Mouse (Mus musculus) neural tube, embryonic 10.5 days (tissue): ENCODE data around the gene Rtraf.
A peak's percentile ranks its signal among the peaks of the same experiment; 100 is the strongest.

ENCODE experiments used
- DNase-seq: peaks from one replicate; pipeline ENCODE4 v3.0.0-alpha.2; 2017; ENCODE audit warnings: low spot score; ENCODE audit errors: extremely low spot score

Rtraf gene

DNA sequence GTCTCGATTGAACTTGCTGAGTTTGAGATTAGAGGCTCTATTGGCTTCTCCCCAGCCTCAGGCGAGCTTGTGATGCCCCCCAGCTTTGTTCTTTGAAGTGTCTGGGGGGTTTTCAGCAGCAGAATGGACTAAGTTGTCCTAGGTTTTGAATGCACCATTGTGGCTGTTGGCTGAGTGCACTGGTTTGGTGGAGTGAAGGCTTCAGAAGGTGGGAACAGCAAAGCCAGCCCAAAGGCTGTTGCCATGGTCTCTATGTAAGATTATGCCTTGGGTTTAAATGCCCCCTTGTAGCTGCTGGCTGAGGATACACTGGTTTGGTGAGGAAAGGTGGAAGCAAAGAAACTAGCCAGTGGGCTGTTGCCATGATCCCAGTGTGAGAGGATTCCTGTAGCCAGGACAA is 23.1 kb downstream of the Rtraf start:
- no peak for DNase-seq

- DNase-seq, result no peak
These were observed 26.9 kb downstream of the Rtraf start for GRCm38 (mm10) chr14:19796541-19797304.

DNA sequence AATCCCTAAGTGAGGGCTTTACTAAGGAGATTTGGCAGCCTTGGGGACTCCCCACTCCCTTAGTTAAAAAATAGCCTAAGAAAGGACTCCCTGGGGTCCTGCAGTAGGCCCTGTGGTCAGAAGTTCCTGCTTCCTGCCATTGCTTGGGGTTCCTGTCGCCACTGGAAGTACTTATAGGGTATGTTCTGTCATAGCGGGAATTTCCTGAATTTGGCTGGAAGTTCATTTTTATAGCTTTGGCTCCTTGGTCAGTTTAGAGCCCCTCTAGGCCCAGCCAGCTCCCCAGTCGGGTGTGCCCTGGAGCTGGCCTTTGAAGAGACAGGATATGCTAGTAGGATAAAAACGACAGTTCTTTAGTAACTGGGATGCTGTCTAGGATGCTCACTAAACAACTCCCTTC is 28.7 kb downstream of the Rtraf start:
- DNase-seq, result no peak

GRCm38 (mm10) chr14:19788443-19788842 is 35.2 kb downstream of the Rtraf start:
- no peak for DNase-seq

DNA sequence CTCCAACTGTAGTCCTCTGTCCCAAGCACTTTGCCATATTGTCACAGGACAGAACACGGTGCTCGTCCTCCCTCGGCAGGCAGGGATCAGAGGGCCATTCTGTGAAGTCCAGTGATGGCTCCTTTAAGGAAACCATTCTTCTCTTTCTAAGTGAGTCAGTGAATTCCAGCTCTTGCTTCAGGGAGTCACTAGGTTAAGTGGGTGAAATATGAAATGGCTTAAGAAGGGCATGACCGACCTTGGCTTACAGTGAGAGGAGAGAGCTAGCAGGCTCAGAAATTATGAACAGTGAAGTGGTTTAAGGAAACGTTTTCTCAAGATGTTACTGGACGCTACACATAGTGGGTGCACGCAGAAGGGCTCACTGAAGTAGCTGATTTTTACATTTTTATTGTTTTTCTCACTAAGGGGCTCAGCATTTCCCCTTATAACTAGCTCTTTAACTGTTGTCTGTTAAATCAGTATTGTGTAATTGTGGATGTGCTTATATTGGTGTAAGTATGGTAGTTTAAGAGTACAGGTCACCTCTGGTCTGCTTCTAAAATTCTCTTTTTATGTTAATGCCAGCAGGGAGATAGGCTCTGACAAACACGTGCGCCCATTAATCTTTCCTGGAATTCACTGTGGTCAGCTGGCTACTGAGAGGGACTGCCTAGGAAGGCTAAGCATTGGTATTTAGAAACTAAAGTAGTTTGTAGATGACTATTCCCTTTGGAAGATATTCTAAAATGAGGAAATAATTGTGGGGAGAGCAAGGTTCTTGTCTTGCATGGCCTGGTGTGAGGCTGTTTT is 37.6 kb downstream of the Rtraf start:
- no peak for DNase-seq

DNA sequence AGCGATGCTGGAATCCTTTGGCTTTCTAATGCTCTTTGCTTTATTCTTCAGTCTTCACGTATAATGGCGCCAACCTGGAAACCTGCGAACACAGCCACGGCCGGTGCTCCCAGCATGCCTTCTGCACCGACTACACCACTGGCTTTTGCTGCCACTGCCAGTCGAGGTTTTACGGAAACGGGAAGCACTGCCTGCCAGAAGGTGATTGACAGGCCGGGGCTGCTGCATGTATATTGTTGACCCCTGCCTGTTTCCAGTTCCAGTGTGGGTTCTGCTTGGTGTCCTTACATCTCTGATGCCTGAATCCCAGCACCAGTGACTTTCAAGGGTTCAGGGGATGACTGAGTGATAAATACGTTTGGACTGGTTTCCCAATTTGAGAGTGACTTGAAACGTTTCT is 45.7 kb downstream of the Rtraf start:
- DNase-seq, result no peak

GRCm38 (mm10) chr14:19777365-19777764 is 46.3 kb downstream of the Rtraf start:
- no peak for DNase-seq

- DNase-seq, result no peak
These were observed 46.7 kb downstream of the Rtraf start for GRCm38 (mm10) chr14:19776890-19777289.

GRCm38 (mm10) chr14:19776179-19776578 is 47.4 kb downstream of the Rtraf start:
- no peak for DNase-seq

DNA sequence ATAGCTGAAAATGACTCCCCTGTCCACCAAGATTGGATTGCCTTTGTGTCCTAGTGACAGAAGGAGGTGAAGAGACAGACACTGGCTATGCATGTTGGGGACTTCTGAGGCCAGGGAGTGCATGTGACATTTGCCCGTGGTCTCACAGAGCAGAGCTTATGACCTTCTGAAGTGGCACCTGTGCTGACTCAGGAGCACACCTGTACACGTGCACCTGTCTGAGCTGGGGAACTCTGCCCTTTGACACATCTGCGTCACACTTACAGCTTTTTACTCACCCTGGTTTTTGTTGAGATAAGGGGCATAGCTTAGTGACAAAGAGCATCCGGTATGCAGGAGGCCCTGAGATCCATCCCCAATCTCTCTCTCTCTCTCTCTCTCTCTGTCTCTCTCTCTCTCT is 48.1 kb downstream of the Rtraf start:
- DNase-seq, result no peak

DNA sequence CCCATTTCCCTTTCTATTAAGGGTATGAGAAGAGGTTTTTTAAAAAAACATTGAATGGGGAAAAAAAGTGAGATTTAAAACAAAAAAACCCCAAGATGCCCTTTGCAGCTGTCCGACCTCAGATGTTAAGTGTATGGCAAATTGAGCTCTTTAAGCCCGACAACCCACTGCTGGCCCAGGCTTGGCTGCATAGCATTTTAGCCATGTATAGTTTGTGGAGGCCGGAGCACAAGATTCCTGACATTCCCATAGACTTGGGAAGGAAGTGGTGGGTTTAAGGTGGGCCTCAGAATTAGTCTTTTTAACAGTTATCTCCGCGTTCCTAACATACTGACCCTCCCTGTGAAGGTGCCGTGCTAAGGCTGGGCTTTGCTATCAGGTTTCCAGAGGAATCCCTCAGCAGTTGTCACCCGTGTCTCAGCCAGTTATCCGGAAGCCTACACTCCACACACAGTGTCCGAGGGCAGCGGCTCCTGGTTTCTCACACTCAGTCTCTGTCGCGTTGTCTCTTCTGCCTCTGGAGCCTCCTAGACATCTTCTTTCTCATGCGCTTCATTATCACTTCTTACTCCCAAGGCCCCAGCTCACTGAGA is 49.5 kb downstream of the Rtraf start:
- DNase-seq, result no peak

DNA sequence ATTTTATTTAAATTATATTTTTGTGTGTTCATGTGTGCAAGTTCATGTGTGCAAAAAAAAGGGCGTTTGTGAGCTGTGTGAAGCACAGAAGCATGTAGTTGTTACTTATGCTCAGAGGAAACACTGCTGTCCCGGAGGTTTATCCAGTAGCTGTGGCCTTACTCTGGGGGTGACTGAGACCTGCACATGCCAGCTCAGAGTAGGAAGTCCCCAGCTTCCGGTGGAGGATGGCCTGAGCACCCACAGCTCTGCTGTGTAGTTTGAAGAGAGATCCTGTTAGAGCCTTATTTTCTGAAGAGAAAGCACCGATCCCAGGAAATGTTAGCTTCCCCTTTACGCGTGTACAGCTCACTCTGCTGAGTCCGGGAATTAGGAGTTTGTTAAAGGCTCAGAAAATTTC is 52.5 kb downstream of the Rtraf start:
- no peak for DNase-seq

DNA sequence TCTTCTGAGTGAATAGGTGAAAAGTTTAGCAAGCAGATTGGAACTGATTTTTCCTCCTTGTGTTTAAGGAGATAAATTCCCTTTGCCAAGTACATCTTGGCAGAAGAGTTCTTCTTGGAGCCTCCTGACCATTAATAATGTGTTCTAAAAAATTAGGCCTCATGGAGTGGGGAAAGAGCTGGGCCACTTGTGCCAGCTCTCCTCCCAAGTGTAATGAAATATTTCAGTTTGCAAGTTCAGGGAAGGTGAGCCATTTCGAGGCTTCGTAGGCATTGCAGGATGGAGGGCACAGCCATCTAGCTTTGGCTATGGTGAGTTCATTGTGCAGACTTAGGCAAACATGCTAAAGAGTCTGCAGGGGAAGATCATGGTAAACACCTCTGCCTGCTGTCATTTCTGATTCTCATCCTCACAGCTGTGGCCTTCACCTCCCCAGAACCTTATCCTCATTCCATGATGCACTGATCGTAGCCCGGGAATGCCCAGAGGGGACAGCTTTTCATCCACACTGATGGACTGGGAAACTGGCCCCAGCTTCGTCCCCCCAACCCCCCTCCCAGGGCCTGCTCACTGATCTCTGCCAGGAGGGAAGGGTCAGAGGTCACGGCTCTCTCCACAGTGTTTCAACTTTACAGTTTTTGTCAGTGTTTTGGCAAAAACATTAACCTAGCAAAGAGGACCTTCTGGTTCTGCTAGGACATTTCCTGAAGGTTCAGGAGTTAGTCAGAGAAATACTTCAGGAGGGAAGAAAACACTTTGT is 54.0 kb downstream of the Rtraf start:
- peak; percentile 56 for DNase-seq

- no peak for DNase-seq
These were observed 55.0 kb downstream of the Rtraf start for GRCm38 (mm10) chr14:19768648-19769047.

DNA sequence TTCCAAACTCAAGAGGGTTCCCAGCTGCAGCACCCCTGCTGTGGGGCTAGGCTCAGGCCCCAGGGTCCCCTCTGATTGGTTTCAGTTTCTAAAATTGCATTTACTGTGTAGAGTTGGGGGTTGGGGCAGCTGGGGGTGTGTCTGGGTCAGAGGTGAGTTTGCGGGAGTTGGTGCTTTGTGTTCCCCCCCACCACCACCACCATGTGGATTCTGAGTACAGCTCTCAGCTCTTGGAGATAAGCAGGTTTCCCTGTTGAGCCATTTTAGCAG is 57.3 kb downstream of the Rtraf start:
- DNase-seq, result no peak

DNA sequence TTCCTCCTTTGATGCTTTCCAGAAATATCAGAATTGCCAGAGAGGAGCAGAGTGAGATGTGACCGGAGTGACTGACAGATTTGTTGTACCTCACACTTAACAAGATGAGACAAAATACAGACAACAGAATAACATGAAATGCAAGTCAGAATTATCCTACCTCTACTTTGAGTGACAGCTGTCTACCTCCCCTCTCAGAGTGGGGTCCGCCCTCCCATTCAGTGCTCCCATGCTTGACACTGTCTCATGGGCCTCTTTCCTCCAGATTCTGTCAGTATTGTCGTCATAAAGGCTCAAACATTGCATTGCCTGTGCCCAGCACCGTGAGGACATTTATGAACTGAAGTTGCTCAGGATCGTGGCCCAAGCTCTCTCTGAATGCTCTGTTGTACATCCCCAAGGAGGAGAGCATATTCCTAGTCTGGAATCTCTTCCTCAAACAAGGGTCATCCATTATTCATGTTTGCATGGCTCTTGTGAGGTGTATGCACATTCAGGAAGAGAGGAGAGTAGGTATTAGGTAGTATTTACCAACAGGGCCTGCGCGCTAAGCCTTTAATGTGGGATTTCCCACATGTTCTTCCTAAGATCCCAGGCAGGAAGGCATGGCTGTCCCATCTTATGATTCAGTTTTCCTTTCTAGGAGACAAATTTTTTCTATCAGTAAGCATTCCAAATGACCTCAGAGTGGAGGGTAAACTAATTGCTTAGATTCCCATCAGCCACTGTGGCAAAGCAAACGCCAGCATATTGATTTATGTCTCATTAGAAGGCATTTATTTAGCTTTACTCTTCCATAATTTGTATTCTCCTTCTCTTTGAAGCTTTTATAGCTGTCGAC is 57.9 kb downstream of the Rtraf start:
- DNase-seq, result no peak

GRCm38 (mm10) chr14:19764331-19764730 is 59.3 kb downstream of the Rtraf start:
- DNase-seq, result no peak

- DNase-seq, result no peak
These were observed 60.1 kb downstream of the Rtraf start for GRCm38 (mm10) chr14:19763527-19763926.

DNA sequence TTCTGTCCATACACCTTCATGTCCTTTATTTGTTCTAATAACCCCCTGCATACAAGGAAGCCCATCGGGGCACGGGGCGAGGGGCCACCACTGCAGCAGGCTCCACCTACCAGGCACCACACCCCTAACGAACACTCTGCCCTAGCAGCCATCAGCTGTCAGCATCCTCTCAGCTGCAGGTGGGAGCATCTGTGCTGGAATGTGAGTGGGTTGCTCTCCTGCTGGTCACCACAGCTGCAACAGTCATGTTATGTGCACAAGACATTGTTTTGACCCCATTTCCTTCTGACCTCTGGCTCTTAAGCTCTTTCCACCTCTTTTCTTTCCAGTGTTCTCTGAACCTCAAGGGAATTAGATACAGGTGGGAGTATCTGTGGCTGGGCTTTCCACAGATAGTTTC is 61.6 kb downstream of the Rtraf start:
- no peak for DNase-seq
